Mouse (Mus musculus) forebrain, embryonic 10.5 days (tissue): ENCODE data around the gene Borcs6. TPM values are rescaled to one million over a fixed set of nuclear protein-coding genes. Genes with fewer than 3 reads are reported as not detected.

ENCODE experiments used
- DNase-seq: peaks from one replicate; pipeline ENCODE4 v3.0.0-alpha.2; 2017; ENCODE audit warnings: low spot score; ENCODE audit errors: extremely low spot score
- H3K27ac ChIP-seq: fragments of 300-500 bp; sonication (generic); 2 replicates; pipeline ENCODE4 v1.5.1; 2016; ENCODE audit warnings: mild to moderate bottlenecking
- H3K27me3 ChIP-seq: fragments of 300-500 bp; sonication (generic); 2 replicates; pipeline ENCODE4 v1.6.1; 2016; ENCODE audit warnings: mild to moderate bottlenecking; ENCODE audit not compliant: poor library complexity, severe bottlenecking
- H3K36me3 ChIP-seq: fragments of 300-500 bp; sonication (generic); replicated peaks from 2 replicates; pipeline ENCODE4 v1.6.1; 2016; ENCODE audit warnings: mild to moderate bottlenecking, moderate library complexity
- H3K4me1 ChIP-seq: fragments of 300-500 bp; sonication (generic); 2 replicates; pipeline ENCODE4 v1.6.1; 2016
- H3K4me3 ChIP-seq: fragments of 300-500 bp; sonication (generic); 2 replicates; pipeline ENCODE4 v1.5.1; 2016; ENCODE audit warnings: mild to moderate bottlenecking, moderate library complexity
- H3K9me3 ChIP-seq: fragments of 300-500 bp; sonication (generic); 2 replicates; pipeline ENCODE4 v1.6.1; 2016; ENCODE audit warnings: mild to moderate bottlenecking, moderate library complexity
- WGBS: fragments of 180-500 bp; shearing (Covaris S2); methylation state at CpG from one replicate; pipeline ENCODE4 v1.1.7; 2016; 5-methylcytosine and 5-hydroxymethylcytosine counted together
- polyA plus RNA-seq: library from polyadenylated mRNA; unstranded; fragments of >200 nt; fragmentation: Nextera tagmentation; extraction: Ambion mirVana; gene quantifications from 2 replicates; pipeline ENCODE4 v1.2.1, GENCODE M21; 2016

The Borcs6 gene
- polyA plus RNA-seq, 1 experiment from 2014 or later, result 3.8 TPM

- no peak for DNase-seq
- Histone ChIP-seq H3K36me3 (no peaks in the 10 kb centered on the region), H3K9me3 (no peaks in the 10 kb centered on the region), H3K4me3 (no peak overlapping the region), H3K27me3 (no peaks in the 10 kb centered on the region), H3K27ac (no peak overlapping the region), H3K4me1 (peaks cover 35% of the 10 kb centered on the region)
- 82% methylated on average over 5 of the region's 5 CpGs for WGBS
Measured at GRCm38 (mm10) chr11:69076572-69076971, 17.1 kb downstream of the Borcs6 start.

DNA sequence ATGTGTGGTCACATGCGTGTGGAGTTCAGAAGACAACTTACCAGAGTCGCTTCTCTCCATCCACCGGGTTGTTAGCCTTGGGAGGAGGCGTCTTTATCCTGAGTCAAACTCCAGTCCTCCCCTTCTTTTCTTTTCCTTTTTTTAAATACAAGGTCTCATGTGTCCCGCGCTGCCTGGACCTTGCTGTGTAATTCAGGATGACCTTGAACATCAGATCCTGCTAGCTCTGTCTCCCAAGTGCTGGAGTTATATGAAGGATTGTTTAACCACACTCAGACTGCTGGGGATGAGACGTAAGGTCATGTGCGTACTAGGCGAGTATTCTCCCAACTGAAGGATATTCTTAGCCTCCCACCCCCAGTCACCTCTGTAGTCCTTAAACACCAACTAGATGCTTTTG lies 17.8 kb downstream of the Borcs6 start:
- Histone ChIP-seq H3K9me3 (no peaks in the 10 kb centered on the region), H3K36me3 (no peaks in the 10 kb centered on the region), H3K27me3 (no peaks in the 10 kb centered on the region), H3K27ac (no peak overlapping the region), H3K4me1 (peaks cover 27% of the 10 kb centered on the region), H3K4me3 (no peak overlapping the region)
- DNase-seq, result no peak
- WGBS, result 87% methylated on average over 9 of the region's 9 CpGs

- DNase-seq, result no peak
- H3K4me3 ChIP-seq, result no peak overlapping the region
- no peaks in the 10 kb centered on the region for H3K9me3 ChIP-seq
- no peak overlapping the region for H3K27ac ChIP-seq
- H3K4me1 ChIP-seq, result peaks cover 22% of the 10 kb centered on the region
- no peaks in the 10 kb centered on the region for H3K36me3 ChIP-seq
- no peaks in the 10 kb centered on the region for H3K27me3 ChIP-seq
- 86% methylated on average over 6 of the region's 6 CpGs for WGBS
Measured at GRCm38 (mm10) chr11:69078041-69078440, 18.5 kb downstream of the Borcs6 start.

- no peaks in the 10 kb centered on the region for H3K27me3 ChIP-seq
- peaks cover 16% of the 10 kb centered on the region for H3K4me1 ChIP-seq
- DNase-seq, result no peak
- H3K9me3 ChIP-seq, result no peaks in the 10 kb centered on the region
- H3K36me3 ChIP-seq, result no peaks in the 10 kb centered on the region
- no peak overlapping the region for H3K4me3 ChIP-seq
- no peak overlapping the region for H3K27ac ChIP-seq
- 87% methylated on average over 5 of the region's 5 CpGs for WGBS
Measured at GRCm38 (mm10) chr11:69078805-69079438, 19.4 kb downstream of the Borcs6 start.

DNA sequence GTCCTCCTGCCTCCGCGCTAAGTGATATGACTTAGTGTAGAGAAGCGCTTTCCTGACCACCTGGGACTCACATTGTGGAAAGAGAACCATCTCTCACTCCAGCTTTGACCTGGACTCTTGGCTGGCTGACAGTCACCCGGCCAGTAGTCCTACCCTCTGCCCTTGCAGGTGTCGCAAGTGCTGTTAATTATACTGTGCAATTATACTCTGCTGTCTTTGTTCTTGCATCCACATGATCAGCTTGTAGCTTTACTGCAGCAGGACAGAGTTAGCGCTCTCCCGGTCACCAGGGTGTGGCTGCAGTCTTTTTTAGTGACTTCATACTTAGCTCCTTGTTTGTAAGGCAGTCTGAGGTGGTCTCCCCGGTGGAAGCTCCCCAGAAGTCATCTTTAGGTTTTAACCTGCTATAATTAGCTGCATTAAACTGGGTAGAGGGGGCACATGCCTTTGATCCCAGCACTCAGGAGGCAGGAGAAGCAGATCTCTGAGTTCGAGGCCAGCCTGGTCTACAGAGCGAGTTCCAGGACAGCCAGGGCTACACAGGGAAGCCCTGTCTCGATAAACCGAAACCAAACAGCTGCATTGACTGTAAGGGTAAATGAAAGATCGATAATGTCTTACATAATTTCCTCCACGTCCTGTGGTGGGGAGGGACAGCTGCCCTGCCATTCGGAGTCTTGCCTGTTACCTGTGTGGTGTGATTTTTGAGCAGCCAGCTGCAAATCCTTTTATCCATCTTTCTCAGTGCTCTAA lies 20.8 kb downstream of the Borcs6 start:
- Histone ChIP-seq H3K27ac (no peak overlapping the region), H3K9me3 (no peaks in the 10 kb centered on the region), H3K4me1 (peaks cover 6% of the 10 kb centered on the region)

DNA sequence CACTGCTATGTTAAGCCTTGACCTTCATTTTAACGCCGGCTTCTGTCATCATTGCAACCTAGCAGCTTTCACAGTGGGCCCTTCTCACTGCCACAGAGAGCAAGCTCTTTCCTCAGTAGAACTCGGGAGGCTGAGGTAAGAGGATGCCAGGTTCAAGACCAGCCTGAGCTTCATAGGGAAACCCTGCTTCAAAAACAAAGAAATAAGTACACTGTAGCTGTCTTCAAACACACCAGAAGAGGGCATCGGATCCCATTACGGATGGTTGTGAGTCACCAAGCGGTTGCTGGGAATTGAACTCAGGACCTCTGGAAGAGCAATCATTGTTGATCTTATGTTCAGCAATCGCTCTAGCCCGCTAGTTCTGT lies 21.3 kb downstream of the Borcs6 start:
- no peak for DNase-seq
- no peak overlapping the region for H3K4me3 ChIP-seq
- H3K27me3 ChIP-seq, result no peaks in the 10 kb centered on the region
- peaks cover 6% of the 10 kb centered on the region for H3K4me1 ChIP-seq
- H3K9me3 ChIP-seq, result no peaks in the 10 kb centered on the region
- no peaks in the 10 kb centered on the region for H3K36me3 ChIP-seq
- H3K27ac ChIP-seq, result no peak overlapping the region
- WGBS, result 87% methylated on average over 8 of the region's 8 CpGs

More for the DNA sequence above, 20.8 kb downstream of the Borcs6 start:
- no peak for DNase-seq
- 87% methylated on average over 15 of the region's 15 CpGs for WGBS
- Histone ChIP-seq H3K27me3 (no peaks in the 10 kb centered on the region), H3K4me3 (no peak overlapping the region), H3K36me3 (no peaks in the 10 kb centered on the region)

GRCm38 (mm10) chr11:69081613-69082012 lies 22.1 kb downstream of the Borcs6 start:
- DNase-seq, result no peak
- Histone ChIP-seq H3K4me1 (peaks cover 7% of the 10 kb centered on the region), H3K9me3 (no peaks in the 10 kb centered on the region), H3K27me3 (no peaks in the 10 kb centered on the region), H3K27ac (no peak overlapping the region), H3K4me3 (no peak overlapping the region), H3K36me3 (no peaks in the 10 kb centered on the region)
- 92% methylated on average over 7 of the region's 7 CpGs for WGBS

DNA sequence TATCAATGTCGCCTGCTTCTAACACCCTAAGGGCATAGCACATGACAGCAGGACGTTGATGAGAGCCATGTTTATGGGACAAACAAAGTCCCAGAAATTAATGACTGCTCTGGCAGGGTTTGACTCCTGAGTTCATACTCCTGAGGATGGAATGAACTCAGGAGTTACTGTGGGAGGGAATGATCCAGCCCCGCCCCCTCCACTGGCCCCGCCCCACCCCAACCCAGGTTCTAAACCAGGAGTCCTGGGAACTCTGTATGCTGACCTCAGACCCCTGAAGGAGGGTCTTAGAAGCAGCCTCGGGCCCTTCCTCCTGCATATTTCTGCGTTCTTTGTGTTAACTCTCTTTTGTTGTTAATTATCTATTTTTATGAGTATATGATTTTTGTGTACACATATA lies 26.1 kb downstream of the Borcs6 start:
- 68% methylated on average over 6 of the region's 6 CpGs for WGBS

GRCm38 (mm10) chr11:69086390-69086789 lies 26.9 kb downstream of the Borcs6 start:
- WGBS, result 75% methylated on average over 6 of the region's 6 CpGs
- Histone ChIP-seq H3K4me1 (peaks cover 39% of the 10 kb centered on the region), H3K4me3 (no peak overlapping the region), H3K27ac (no peak overlapping the region), H3K36me3 (peaks cover 21% of the 10 kb centered on the region), H3K9me3 (no peaks in the 10 kb centered on the region), H3K27me3 (no peaks in the 10 kb centered on the region)
- DNase-seq, result no peak

More for the DNA sequence above, 26.1 kb downstream of the Borcs6 start:
- Histone ChIP-seq H3K4me1 (peaks cover 39% of the 10 kb centered on the region), H3K27me3 (no peaks in the 10 kb centered on the region), H3K27ac (no peak overlapping the region), H3K9me3 (no peaks in the 10 kb centered on the region), H3K4me3 (no peak overlapping the region), H3K36me3 (peaks cover 13% of the 10 kb centered on the region)
- DNase-seq, result no peak

GRCm38 (mm10) chr11:69087082-69087481 lies 27.6 kb downstream of the Borcs6 start:
- DNase-seq, result no peak
- peak overlapping the region; percentile 16; the same call in 1 of the 2 replicates for H3K4me3 ChIP-seq
- H3K4me1 ChIP-seq, result peaks cover 43% of the 10 kb centered on the region

DNA sequence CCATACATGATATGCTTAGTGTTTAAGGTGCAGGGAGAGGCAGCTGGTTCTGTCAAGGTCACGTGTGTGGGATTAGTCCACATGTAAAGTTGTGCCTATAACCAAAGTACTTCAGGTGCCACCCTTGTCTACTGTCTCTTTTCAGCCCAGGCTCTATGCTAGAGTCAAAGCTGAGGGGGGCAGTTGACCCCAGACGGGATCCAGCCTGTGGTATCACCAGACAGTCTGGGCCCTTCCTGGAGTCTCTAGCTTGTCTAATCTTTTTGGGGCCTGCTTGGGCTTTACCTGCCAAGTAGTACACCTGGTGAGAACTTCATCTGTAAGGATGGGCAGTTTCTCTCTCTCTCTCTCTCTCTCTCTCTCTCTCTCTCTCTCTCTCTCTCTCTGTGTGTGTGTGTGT lies 28.1 kb downstream of the Borcs6 start:
- Histone ChIP-seq H3K9me3 (no peaks in the 10 kb centered on the region), H3K27ac (peak overlapping the region; percentile 98), H3K4me3 (peak overlapping the region; percentile 98), H3K27me3 (no peaks in the 10 kb centered on the region), H3K4me1 (peaks cover 43% of the 10 kb centered on the region), H3K36me3 (peaks cover 30% of the 10 kb centered on the region)
- 68% methylated on average over 2 of the region's 2 CpGs for WGBS
- no peak for DNase-seq

More at GRCm38 (mm10) chr11:69087082-69087481, 27.6 kb downstream of the Borcs6 start:
- no peaks in the 10 kb centered on the region for H3K9me3 ChIP-seq
- peaks cover 27% of the 10 kb centered on the region for H3K36me3 ChIP-seq
- no peaks in the 10 kb centered on the region for H3K27me3 ChIP-seq
- peak overlapping the region; percentile 62 for H3K27ac ChIP-seq
- 39% methylated on average over 4 of the region's 4 CpGs for WGBS

DNA sequence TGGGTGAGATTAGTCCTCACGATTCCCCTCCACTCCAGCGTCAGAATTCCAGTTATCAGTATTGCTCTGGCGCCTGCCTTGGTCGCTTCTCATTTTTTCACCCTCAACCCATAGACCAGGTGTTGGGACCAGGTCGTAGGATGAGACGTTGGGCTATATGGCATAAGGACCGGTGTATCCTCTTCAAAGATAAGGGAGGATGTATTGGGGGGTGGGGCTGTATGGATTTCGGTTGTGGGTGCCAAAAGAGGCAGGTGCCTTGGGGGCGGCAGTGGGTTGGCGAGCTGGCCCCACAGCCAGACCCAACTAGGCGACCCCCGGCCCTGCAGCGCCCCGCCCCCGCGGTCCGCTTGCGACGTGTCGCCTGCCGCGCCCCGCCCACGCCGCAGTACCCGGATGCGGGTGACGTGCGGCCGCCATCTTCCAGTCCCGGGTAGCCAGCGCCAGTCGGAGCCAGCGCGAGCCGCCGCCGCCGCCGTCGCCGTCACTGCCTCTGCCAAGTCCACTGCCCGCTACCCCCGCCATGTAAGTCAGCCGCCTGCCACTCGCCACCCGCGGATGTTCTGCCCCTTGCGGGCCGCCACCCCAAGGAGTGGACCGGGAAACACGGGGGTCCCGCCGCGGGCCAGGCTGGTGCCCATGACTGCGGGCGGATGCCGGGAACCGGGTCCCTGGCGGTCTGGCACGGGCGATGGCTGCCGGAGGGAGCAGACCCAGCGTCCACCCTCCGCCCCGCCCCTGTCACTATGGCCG lies 28.8 kb downstream of the Borcs6 start, which contains the start of gene Vamp2:
Gene Vamp2 (plus strand): TSS at position 388 of the 753 bp plus-strand sequence.
- H3K27me3 ChIP-seq, result no peaks in the 10 kb centered on the region
- peaks cover 33% of the 10 kb centered on the region for H3K36me3 ChIP-seq
- peak; percentile 90 for DNase-seq
- H3K9me3 ChIP-seq, result no peaks in the 10 kb centered on the region
- peaks cover 43% of the 10 kb centered on the region for H3K4me1 ChIP-seq
- peak within 1 kb of the TSS; percentile 98 for H3K27ac ChIP-seq
- 1% methylated on average over 59 of the region's 67 CpGs for WGBS
- H3K4me3 ChIP-seq, result peak within 1 kb of the TSS; percentile 98
